Mouse (Mus musculus) CH12.LX (cell line): ENCODE data around the gene Gna11. TPM values are rescaled to one million over a fixed set of nuclear protein-coding genes. Genes with fewer than 3 reads are reported as not detected.
A peak's percentile ranks its signal among the peaks of the same experiment; 100 is the strongest.

ENCODE experiments used
- DNase-seq: peaks from one replicate; pipeline ENCODE4 v3.0.0-alpha.2; 2013; ENCODE audit errors: extremely low read depth
- H3K27ac ChIP-seq: 2 replicates; pipeline ENCODE4 v1.5.1; 2012; ENCODE audit warnings: low read depth, mild to moderate bottlenecking, control low read depth, moderate library complexity; ENCODE audit not compliant: insufficient read depth
- H3K27me3 ChIP-seq: replicated peaks from 2 replicates; pipeline ENCODE3; 2012; ENCODE audit warnings: inconsistent platforms
- H3K36me3 ChIP-seq, 2 experiments: replicated peaks in 1 of 2; 2 replicates each; pipeline versions ENCODE3 to v1.6.1; 2012; ENCODE audit warnings: inconsistent platforms in 1 of 2, low read length in 1 of 2, mild to moderate bottlenecking in 1 of 2, mixed read lengths in 1 of 2, moderate library complexity in 1 of 2; ENCODE audit not compliant: control insufficient read depth in 1 of 2, insufficient read depth in 1 of 2
- H3K4me1 ChIP-seq, 2 experiments: 2 replicates each; pipeline ENCODE4 v1.6.1; 2012; ENCODE audit warnings: inconsistent platforms in 1 of 2, moderate library complexity in 1 of 2; ENCODE audit not compliant: insufficient read depth in 2 of 2, control insufficient read depth in 1 of 2
- H3K4me2 ChIP-seq: 2 replicates; pipeline ENCODE4 v1.6.1; 2012; ENCODE audit warnings: low read depth, mild to moderate bottlenecking, control low read depth; ENCODE audit not compliant: poor library complexity, insufficient read depth, severe bottlenecking
- H3K4me3 ChIP-seq, 3 experiments: fragments of 150-350 bp in 1 of 3; sonication (generic) in 1 of 3; replicated peaks in 1 of 3; 2 replicates each; pipeline versions ENCODE3 to v1.5.1; 2011 to 2012; ENCODE audit warnings: low read depth in 2 of 3, low read length in 2 of 3, mild to moderate bottlenecking in 2 of 3, moderate library complexity in 2 of 3, control low read depth in 1 of 3, improper control_type of control experiment in 1 of 3, inconsistent platforms in 1 of 3, mixed read lengths in 1 of 3; ENCODE audit not compliant: poor library complexity in 1 of 3
- H3K79me2 ChIP-seq: replicated peaks from 2 replicates; pipeline ENCODE4 v1.6.1; 2012; ENCODE audit warnings: mild to moderate bottlenecking, moderate library complexity; ENCODE audit not compliant: control insufficient read depth, poor library complexity, insufficient read depth, severe bottlenecking; ENCODE audit errors: extremely low read depth
- H3K9ac ChIP-seq: 2 replicates; pipeline ENCODE4 v1.6.1; 2012; ENCODE audit warnings: low read depth, mild to moderate bottlenecking, control low read depth, moderate library complexity; ENCODE audit not compliant: insufficient read depth
- H3K9me3 ChIP-seq: replicated peaks from 2 replicates; pipeline ENCODE3; 2012; ENCODE audit warnings: low read length, inconsistent platforms, mixed read lengths
- CTCF ChIP-seq, 2 experiments: IDR thresholded peaks in 1 of 2; conservative IDR thresholded peaks in 1 of 2; 2 replicates each; pipeline ENCODE4 v1.5.1; 2011 to 2012; ENCODE audit warnings: low read depth in 2 of 2, low read length in 2 of 2, improper control_type of control experiment in 1 of 2, inconsistent platforms in 1 of 2, mild to moderate bottlenecking in 1 of 2, moderate library complexity in 1 of 2
- ELF1 ChIP-seq: IDR thresholded peaks from 2 replicates; pipeline ENCODE4 v1.6.1; 2014; ENCODE audit warnings: low read depth, mild to moderate bottlenecking, inconsistent platforms, low read length, improper control_type of control experiment
- HCFC1 ChIP-seq: IDR thresholded peaks from 2 replicates; pipeline ENCODE4 v1.6.1; 2012; ENCODE audit warnings: low read depth, mild to moderate bottlenecking, inconsistent platforms, low read length, improper control_type of control experiment
- MAFK ChIP-seq: IDR thresholded peaks from 2 replicates; pipeline ENCODE4 v1.6.1; 2011; ENCODE audit warnings: low read length, improper control_type of control experiment; ENCODE audit not compliant: insufficient replicate concordance
- MAZ ChIP-seq: IDR thresholded peaks from 2 replicates; pipeline ENCODE4 v1.6.1; 2012; ENCODE audit warnings: low read depth, mild to moderate bottlenecking, inconsistent platforms, low read length, improper control_type of control experiment, moderate library complexity
- MYC ChIP-seq: IDR thresholded peaks from 2 replicates; pipeline ENCODE4 v1.6.1; 2011; ENCODE audit warnings: low read depth, mild to moderate bottlenecking, improper control_type of control experiment, low read length
- NELFE ChIP-seq: IDR thresholded peaks from 2 replicates; pipeline ENCODE4 v1.6.1; 2011; ENCODE audit warnings: low read depth, low read length, improper control_type of control experiment
- RAD21 ChIP-seq: IDR thresholded peaks from 2 replicates; pipeline ENCODE4 v1.6.1; 2011; ENCODE audit warnings: low read depth, mild to moderate bottlenecking, low read length, improper control_type of control experiment, moderate library complexity
- SMC3 ChIP-seq: IDR thresholded peaks from 2 replicates; pipeline ENCODE4 v1.6.1; 2011; ENCODE audit warnings: low read depth, low read length, improper control_type of control experiment
- TBP ChIP-seq: conservative IDR thresholded peaks from 2 replicates; pipeline ENCODE4 v1.6.1; 2011; ENCODE audit warnings: low read depth, low read length, improper control_type of control experiment
- TCF12 ChIP-seq: IDR thresholded peaks from 2 replicates; pipeline ENCODE4 v1.6.1; 2014; ENCODE audit warnings: low read depth, mild to moderate bottlenecking, inconsistent platforms, low read length, improper control_type of control experiment
- UBTF ChIP-seq: IDR thresholded peaks from 2 replicates; pipeline ENCODE4 v1.6.1; 2012; ENCODE audit warnings: low read depth, mild to moderate bottlenecking, inconsistent platforms, low read length, improper control_type of control experiment, moderate library complexity
- ZNF384 ChIP-seq: IDR thresholded peaks from 2 replicates; pipeline ENCODE4 v1.6.1; 2012; ENCODE audit warnings: low read depth, low read length, improper control_type of control experiment, inconsistent platforms
- dilution Hi-C: fragments of 300-500 bp; cut with MboI; formaldehyde crosslinking; loops from 2 replicates; pipeline ENCODE4 v1.14.3; 2020; ENCODE audit warnings: low sequenced_read_pairs; ENCODE audit not compliant: extremely low pct_unique_long_range_greater_than_20kb, extremely low pct_ligation_motif_present
- in situ Hi-C: fragments of 300-500 bp; cut with MboI; formaldehyde crosslinking; loops from 3 replicates; pipeline ENCODE4 v1.14.3; 2019; ENCODE audit warnings: low sequenced_read_pairs, low pct_ligation_motif_present, low pct_unique_long_range_greater_than_20kb, mixed read lengths
- polyA plus RNA-seq: library from polyadenylated mRNA; unstranded; fragments of >175 nt; gene quantifications from 2 replicates; pipeline ENCODE4 v1.2.1, GENCODE M21; 2012; ENCODE audit warnings: low read depth; ENCODE audit not compliant: insufficient read length
- total RNA-seq, 2 experiments: library from RNA; depleted of rRNA; stranded (reverse); fragments of 300-350 nt in 1 of 2; fragments of >200 nt in 1 of 2; gene quantifications; 2 replicates each; pipeline ENCODE4 v1.2.3; 2012 to 2014

Gene Gna11
- total and polyA plus RNA-seq, 3 experiments = 4.3 to 8.7 (median 7.2) TPM

DNA sequence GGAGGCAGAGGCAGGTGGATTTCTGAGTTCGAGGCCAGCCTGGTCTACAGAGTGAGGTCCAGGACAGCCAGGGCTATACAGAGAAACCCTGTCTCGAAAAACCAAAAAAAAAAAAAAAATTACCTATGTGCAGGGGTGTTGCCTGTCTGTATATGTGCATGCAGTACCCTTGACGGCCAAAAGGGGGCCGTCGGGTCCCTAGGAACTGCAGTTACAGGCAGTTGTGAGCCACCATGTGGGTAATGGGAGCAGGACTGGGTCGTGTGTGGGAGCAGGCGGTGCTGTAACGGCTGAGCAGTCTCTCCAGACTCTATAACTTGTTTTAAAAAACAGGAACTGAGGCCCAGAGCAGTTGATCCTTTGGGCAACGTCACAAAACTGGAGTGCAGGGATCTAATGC lies 61.0 kb downstream of the Gna11 start:
- Histone ChIP-seq H3K9ac (no peak overlapping the region), H3K4me1 (peaks cover 3 to 4% of the 10 kb centered on the region in 2 experiments; a peak in 3 of 4 replicates), H3K27me3 (peaks cover 30% of the 10 kb centered on the region), H3K36me3 (peaks cover 30 to 38% of the 10 kb centered on the region in 2 experiments), H3K9me3 (no peaks in the 10 kb centered on the region), H3K4me3 (no peak overlapping the region), H3K79me2 (no peaks in the 10 kb centered on the region), H3K4me2 (no peak overlapping the region), H3K27ac (no peak overlapping the region)
- TF ChIP-seq TBP (no peak), NELFE (no peak), RAD21 (peak; percentile 24), MAFK (no peak), ELF1 (no peak), CTCF (conservative IDR thresholded peaks at IDR 0.05 in 1 of 2, IDR thresholded peaks at IDR 0.05 in 1 of 2; ENCODE audit: low read depth in 2 of 2, low read length in 2 of 2) (peak; percentile 20 to 69; a peak in 2 of 4 replicates), ZNF384 (peak; percentile 57), SMC3 (peak; percentile 30; the same call in 1 of the 2 replicates), HCFC1 (no peak)
- DNase-seq = peak; percentile 53
- in situ Hi-C loops (no loop called here), dilution Hi-C loops (no loop called here)

DNA sequence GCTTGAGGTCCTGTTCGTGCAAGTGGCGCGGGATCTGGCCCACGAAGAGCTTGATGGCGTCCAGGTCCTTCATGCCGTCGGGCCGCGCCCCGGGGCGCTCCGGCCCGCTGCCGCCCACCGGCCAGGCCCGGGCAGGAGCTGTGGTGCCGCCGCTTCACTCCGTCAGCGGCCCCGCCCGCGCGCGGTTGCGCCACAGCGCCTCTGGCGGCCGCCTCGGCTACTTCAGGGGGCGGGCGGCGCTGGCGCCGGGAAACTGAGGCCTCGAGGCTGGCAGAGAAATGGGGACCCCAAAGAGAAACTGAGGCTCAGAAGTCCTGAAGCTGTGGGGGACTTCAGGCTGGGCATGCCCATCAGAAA lies 62.5 kb downstream of the Gna11 start, which contains the start of gene Celf5:
Gene Celf5 (minus strand): TSS at position 177 of the 357 bp plus-strand sequence.
- peak within 1 kb of the TSS in 1 of 3 experiments; percentile 43 for H3K4me3 ChIP-seq
- H3K27ac ChIP-seq = no peak within 1 kb of the TSS
- DNase-seq = no peak
- H3K4me2 ChIP-seq = peak within 1 kb of the TSS; percentile 80
- H3K27me3 ChIP-seq = peaks cover 44% of the 10 kb centered on the region
- in situ Hi-C loops (no loop called here), dilution Hi-C loops (no loop called here)
- peaks cover 3 to 4% of the 10 kb centered on the region in 2 experiments; a peak in 3 of 4 replicates for H3K4me1 ChIP-seq
- peaks cover 15 to 23% of the 10 kb centered on the region in 2 experiments for H3K36me3 ChIP-seq
- no peaks in the 10 kb centered on the region for H3K9me3 ChIP-seq
- TF ChIP-seq MAZ (peak; percentile 99), CTCF (conservative IDR thresholded peaks at IDR 0.05 in 1 of 2, IDR thresholded peaks at IDR 0.05 in 1 of 2; ENCODE audit: low read depth in 2 of 2, low read length in 2 of 2) (peak in 1 of 2 experiments; percentile 77; a peak in 2 of 4 replicates), TCF12 (no peak), UBTF (no peak), TBP (no peak), RAD21 (peak; percentile 4), MYC (no peak), MAFK (no peak), ZNF384 (no peak), SMC3 (peak; percentile 26)
- H3K9ac ChIP-seq = 0 out of 2 replicates have a peak within 1 kb of the TSS, but pooled peaks have one; percentile 12
- no peaks in the 10 kb centered on the region for H3K79me2 ChIP-seq
